Mouse (Mus musculus) CH12.LX (cell line): ENCODE results near the gene Olfr1487.

ENCODE experiments used
- CTCF ChIP-seq, 2 experiments: IDR thresholded peaks in 1 of 2; conservative IDR thresholded peaks in 1 of 2; 2 replicates each; pipeline ENCODE4 v1.5.1; 2011 to 2012; ENCODE audit warnings: low read depth in 2 of 2, low read length in 2 of 2, improper control_type of control experiment in 1 of 2, inconsistent platforms in 1 of 2, mild to moderate bottlenecking in 1 of 2, moderate library complexity in 1 of 2
- GABPA ChIP-seq: IDR thresholded peaks from 2 replicates; pipeline ENCODE4 v1.6.1; 2012; ENCODE audit warnings: low read depth, low read length, improper control_type of control experiment, inconsistent platforms; ENCODE audit not compliant: insufficient replicate concordance
- NRF1 ChIP-seq: IDR thresholded peaks from 2 replicates; pipeline ENCODE4 v1.6.1; 2014; ENCODE audit warnings: low read depth, mild to moderate bottlenecking, inconsistent platforms, low read length, improper control_type of control experiment, moderate library complexity
- POLR2A ChIP-seq: IDR thresholded peaks from 2 replicates; pipeline ENCODE4 v1.6.1; 2011; ENCODE audit warnings: low read depth, mild to moderate bottlenecking, improper control_type of control experiment, low read length
- USF2 ChIP-seq: conservative IDR thresholded peaks from 2 replicates; pipeline ENCODE4 v1.6.1; 2011; ENCODE audit warnings: low read depth, low read length, improper control_type of control experiment

DNA sequence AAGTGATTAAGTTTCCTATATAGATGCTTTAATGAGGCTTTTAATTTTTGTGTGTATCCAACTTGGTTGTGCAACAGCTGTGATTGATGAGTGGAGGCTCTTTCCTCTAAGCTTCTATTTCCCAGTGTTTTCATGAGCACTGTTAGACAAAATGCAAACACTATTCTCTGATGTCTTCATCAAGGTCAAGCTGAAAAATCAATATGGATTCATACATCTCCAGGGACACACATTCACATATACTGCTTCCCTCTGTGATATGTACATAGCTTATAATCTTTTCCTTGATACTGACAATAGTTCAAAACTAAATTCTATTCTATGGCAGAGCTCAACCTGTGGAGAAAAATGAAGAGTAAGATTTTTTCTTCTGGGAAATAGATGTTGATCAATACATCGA is 14.1 kb downstream of the Olfr1487 start, which contains the start of gene Olfr1489:
- TF ChIP-seq CTCF (conservative IDR thresholded peaks at IDR 0.05 in 1 of 2, IDR thresholded peaks at IDR 0.05 in 1 of 2; ENCODE audit: low read depth in 2 of 2, low read length in 2 of 2) = no peak
- TF ChIP-seq USF2 = no peak
- no peak for TF ChIP-seq GABPA
- TF ChIP-seq NRF1 = no peak
- TF ChIP-seq POLR2A = no peak
